Comparison of ENCODE assay signal across 8 mouse cellular contexts in the genomic region with DNA sequence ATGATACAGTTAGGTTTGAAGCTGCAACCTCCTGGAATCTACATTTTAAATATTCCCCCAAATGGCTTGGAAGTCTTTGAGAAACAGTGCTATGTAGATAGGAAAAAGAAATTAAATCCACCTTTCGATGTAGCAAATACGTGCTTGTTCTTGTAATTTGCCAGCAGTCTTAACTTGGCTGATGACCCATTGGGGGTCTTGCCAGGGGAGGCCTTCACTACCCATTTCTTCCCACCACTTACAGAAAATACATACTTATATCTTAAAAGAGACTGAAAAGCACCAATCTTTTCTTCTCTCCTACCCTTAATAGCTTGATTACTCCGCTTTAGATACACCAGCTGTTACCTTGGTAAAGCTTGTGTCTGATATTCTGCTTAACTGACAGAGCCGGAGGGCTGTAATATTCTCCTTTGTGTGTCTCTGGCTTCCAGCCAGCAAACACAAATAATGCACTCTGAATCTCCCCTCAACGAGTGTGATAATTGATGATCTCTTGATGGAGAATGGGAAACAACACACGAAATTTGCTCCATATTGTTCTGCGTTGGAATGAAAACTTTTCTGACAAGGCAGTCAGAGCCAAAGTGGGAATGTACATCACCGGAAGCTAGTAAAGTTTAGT. TPM values are rescaled to one million over a fixed set of nuclear protein-coding genes. Genes with fewer than 3 reads are reported as not detected.
A peak's percentile ranks its signal among the peaks of the same experiment; 100 is the strongest.
DNase-seq lines count a peak whose midpoint lies in the region; ATAC-seq and TF ChIP-seq lines count a peak whose summit lies in the region.

No protein-coding gene starts in this region.

- H3K27ac ChIP-seq in forebrain, embryonic 10.5 days: 0 out of 2 replicates have a peak overlapping the region, but pooled peaks have one; percentile 95
- no peak overlapping the region for H3K27ac ChIP-seq in liver, embryonic 11.5 days (ENCODE audit: low read depth, low read length)

- H3K4me3 ChIP-seq in erythroblast, embryonic 14.5 days (replicated peaks): peak overlapping the region; percentile 81
- H3K4me3 ChIP-seq in C2C12 (ENCODE audit: insufficient read depth, poor library complexity, severe bottlenecking): peak overlapping the region; percentile 28
- H3K4me3 ChIP-seq in forebrain, embryonic 10.5 days: peak overlapping the region; percentile 77
- H3K4me3 ChIP-seq in liver, embryonic 11.5 days (ENCODE audit: low read depth, low read length): peak overlapping the region; percentile 36

- peak overlapping the region; percentile 31 for H3ac ChIP-seq in C2C12 (ENCODE audit: control insufficient read depth, insufficient read length, low read depth)

- H3K9me3 ChIP-seq in erythroblast, embryonic 14.5 days (ENCODE audit: control insufficient read depth, low read length): no peaks in the 10 kb centered on the region
- no peaks in the 10 kb centered on the region for H3K9me3 ChIP-seq in forebrain, embryonic 10.5 days
- no peaks in the 10 kb centered on the region for H3K9me3 ChIP-seq in liver, embryonic 11.5 days (ENCODE audit: control insufficient read depth, low read length)

- no peaks in the 10 kb centered on the region for H3K79me2 ChIP-seq in C2C12 (ENCODE audit: control insufficient read depth, insufficient read depth)

- no peaks in the 10 kb centered on the region for H3K27me3 ChIP-seq in erythroblast, embryonic 14.5 days (ENCODE audit: control insufficient read depth)
- no peaks in the 10 kb centered on the region for H3K27me3 ChIP-seq in C2C12 (ENCODE audit: control insufficient read depth, insufficient read depth, insufficient read length)
- H3K27me3 ChIP-seq in forebrain, embryonic 10.5 days (ENCODE audit: poor library complexity, severe bottlenecking): no peaks in the 10 kb centered on the region
- H3K27me3 ChIP-seq in liver, embryonic 11.5 days (replicated peaks; ENCODE audit: control insufficient read depth, insufficient read depth, low read length): no peaks in the 10 kb centered on the region

- peaks cover 19% of the 10 kb centered on the region for H3K4me1 ChIP-seq in erythroblast, embryonic 14.5 days (ENCODE audit: control insufficient read depth)
- peaks cover 18% of the 10 kb centered on the region for H3K4me1 ChIP-seq in forebrain, embryonic 10.5 days
- H3K4me1 ChIP-seq in liver, embryonic 11.5 days (replicated peaks; ENCODE audit: control insufficient read depth, insufficient read depth, low read length): peaks cover 8% of the 10 kb centered on the region

- H3K4me2 ChIP-seq in liver, embryonic 11.5 days: peak overlapping the region; percentile 74

- no peak for ATAC-seq in erythroblast, adult 5-6 weeks (replicated peaks; ENCODE audit: low FRiP score, poor library complexity, severe bottlenecking)
- no peak for ATAC-seq in liver, embryonic 11.5 days (replicated peaks; ENCODE audit: low FRiP score)
- no peak for ATAC-seq in CD4-positive, CD25-positive, alpha-beta regulatory T cell, adult 4 months

- peaks cover 7% of the 10 kb centered on the region for H3K36me3 ChIP-seq in erythroblast, embryonic 14.5 days (ENCODE audit: control insufficient read depth)
- no peaks in the 10 kb centered on the region for H3K36me3 ChIP-seq in C2C12 (ENCODE audit: control insufficient read depth, insufficient read depth)
- no peaks in the 10 kb centered on the region for H3K36me3 ChIP-seq in forebrain, embryonic 10.5 days (replicated peaks)
- H3K36me3 ChIP-seq in liver, embryonic 11.5 days (ENCODE audit: control insufficient read depth, insufficient read depth, low read length): 0 out of 2 replicates have a peak, but pooled peaks cover 2% of the 10 kb centered on the region

- TF ChIP-seq CTCF in C2C12 (IDR thresholded peaks at IDR 0.05; ENCODE audit: control insufficient read depth, insufficient read depth, insufficient read length): no peak

- whole genome bisulfite sequencing in forebrain, embryonic 10.5 days: 47% methylated on average over 8 of the region's 8 CpGs
- 41% methylated on average over 8 of the region's 8 CpGs for WGBS in liver, embryonic 11.5 days

- peaks cover 2% of the 10 kb centered on the region for H3K79me3 ChIP-seq in C2C12 (ENCODE audit: low read depth)

- no peak for DNase-seq in forebrain, embryonic 10.5 days (ENCODE audit: extremely low spot score, low spot score)
- no peak for DNase-seq in liver, embryonic 11.5 days (ENCODE audit: low spot score)
- DNase-seq in layer of hippocampus, postnatal 36 days: no peak
- no peak for DNase-seq in urinary bladder, postnatal 10 days (ENCODE audit: low spot score)

- H3K9ac ChIP-seq in liver, embryonic 11.5 days (ENCODE audit: low read depth, low read length): 0 out of 2 replicates have a peak overlapping the region, but pooled peaks have one; percentile 48

TF ChIP-seq in C2C12, 6 proteins besides CTCF, POLR2A, EP300 and RAD21:
- no peak for TF ChIP-seq MAX (IDR thresholded peaks at IDR 0.05)
- no peak for TF ChIP-seq MYOG (IDR thresholded peaks at IDR 0.05; ENCODE audit: control insufficient read depth, extremely low read depth, insufficient read length)
- no peak for TF ChIP-seq USF1 (IDR thresholded peaks at IDR 0.05; ENCODE audit: low read depth)
- TF ChIP-seq MYOD1 (IDR thresholded peaks at IDR 0.05; ENCODE audit: control insufficient read depth, insufficient read length, low read depth): no peak

RNA-seq across cellular contexts. Expression of gene Casc1, which starts 0.6 kb away (rescaled TPM):
- 0.03 TPM in 1 of 2 replicates, not detected in the other for polyA plus RNA-seq in erythroblast, embryonic 14.5 days (2012)
- not detected in 2 replicates for total RNA-seq in erythroblast, adult 5-6 weeks (2015; ENCODE audit: low replicate concordance)
- total RNA-seq in erythroblast, adult 5-6 weeks (2017; ENCODE audit: low replicate concordance): not detected in 2 replicates
- 0.25 TPM for polyA plus RNA-seq in C2C12 (2012; fragmentation: generic; extraction: Trizol)
- polyA plus RNA-seq in forebrain, embryonic 10.5 days (2016; fragmentation: Nextera tagmentation; extraction: Ambion mirVana): 0.47 and 0.61 TPM in 2 replicates
- polyA plus RNA-seq in liver, embryonic 11.5 days (2014; fragmentation: Nextera tagmentation; extraction: Ambion mirVana): 0.22 and 0.40 TPM in 2 replicates
- 1 to 10 TPM; 1.2 to 1.9 TPM for total RNA-seq in layer of hippocampus, postnatal 36 days (2021)
- polyA plus RNA-seq in CD4-positive, CD25-positive, alpha-beta regulatory T cell, adult 4 months (2017; shearing (Covaris generic)): under 1 TPM; 0.24 to 0.41 TPM

RNA-seq across cellular contexts. Expression of gene Etfrf1, which starts 0.8 kb away (rescaled TPM):
- 0.12 and 0.20 TPM in 2 replicates for polyA plus RNA-seq in erythroblast, embryonic 14.5 days (2012)
- total RNA-seq in erythroblast, adult 5-6 weeks (2015; ENCODE audit: low replicate concordance): 4.6 and 32.9 TPM in 2 replicates
- total RNA-seq in erythroblast, adult 5-6 weeks (2017; ENCODE audit: low replicate concordance): 1.4 and 3.1 TPM in 2 replicates
- 4.2 TPM for polyA plus RNA-seq in C2C12 (2012; fragmentation: generic; extraction: Trizol)
- 34.1 and 35.4 TPM in 2 replicates for polyA plus RNA-seq in forebrain, embryonic 10.5 days (2016; fragmentation: Nextera tagmentation; extraction: Ambion mirVana)
- 23.1 and 24.8 TPM in 2 replicates for polyA plus RNA-seq in liver, embryonic 11.5 days (2014; fragmentation: Nextera tagmentation; extraction: Ambion mirVana)
- total RNA-seq in layer of hippocampus, postnatal 36 days (2021): 10 to 100 TPM; 20.6 to 21.1 TPM
- 10 to 100 TPM; 26.5 to 31.1 TPM for polyA plus RNA-seq in CD4-positive, CD25-positive, alpha-beta regulatory T cell, adult 4 months (2017; shearing (Covaris generic))

RNA-seq across cellular contexts. Expression of gene Kras, which starts 39.9 kb away (rescaled TPM):
- 2.6 and 2.9 TPM in 2 replicates for polyA plus RNA-seq in erythroblast, embryonic 14.5 days (2012)
- total RNA-seq in erythroblast, adult 5-6 weeks (2015; ENCODE audit: low replicate concordance): 15.4 and 31.6 TPM in 2 replicates
- total RNA-seq in erythroblast, adult 5-6 weeks (2017; ENCODE audit: low replicate concordance): 12.9 and 25.9 TPM in 2 replicates
- polyA plus RNA-seq in C2C12 (2012; fragmentation: generic; extraction: Trizol): 17.8 TPM
- 93.1 and 103 TPM in 2 replicates for polyA plus RNA-seq in forebrain, embryonic 10.5 days (2016; fragmentation: Nextera tagmentation; extraction: Ambion mirVana)
- polyA plus RNA-seq in liver, embryonic 11.5 days (2014; fragmentation: Nextera tagmentation; extraction: Ambion mirVana): 92.3 and 92.8 TPM in 2 replicates
- total RNA-seq in layer of hippocampus, postnatal 36 days (2021): 10 to 100 TPM; 74.0 to 74.2 TPM
- 10 to 100 TPM; 18.3 to 35.8 TPM for polyA plus RNA-seq in CD4-positive, CD25-positive, alpha-beta regulatory T cell, adult 4 months (2017; shearing (Covaris generic))

Comparison
In these comparisons a context has a peak if more than half of its experiments do, and no peak if none do; other contexts are left out.
1. H3K4me3 ChIP-seq: peak in every context shown above with its lines; median percentile 81 in erythroblast, embryonic 14.5 days; 77 in forebrain, embryonic 10.5 days; 36 in liver, embryonic 11.5 days; 28 in C2C12.